Mouse (Mus musculus) embryonic fibroblast, embryonic 13.5 days (primary cell): ENCODE results near the gene Ddx42. TPM values are rescaled to one million over a fixed set of nuclear protein-coding genes. Genes with fewer than 3 reads are reported as not detected.
"Not testable (repeated sequence)": the region's sequence is repeated elsewhere in the genome, so short reads cannot be mapped to it uniquely, and the experiment has no call there.

Experiments
- H3K27ac ChIP-seq: 2 replicates; pipeline ENCODE4 v1.5.1; 2012; ENCODE audit warnings: low read length, control low read depth, inconsistent platforms; ENCODE audit not compliant: insufficient read depth
- H3K4me1 ChIP-seq: 2 replicates; pipeline ENCODE4 v1.6.1; 2011; ENCODE audit warnings: low read length; ENCODE audit not compliant: control insufficient read depth, insufficient read depth
- H3K4me3 ChIP-seq: 2 replicates; pipeline ENCODE4 v1.5.1; 2011; ENCODE audit warnings: mild to moderate bottlenecking, control low read depth, low read length; ENCODE audit not compliant: insufficient read depth
- CTCF ChIP-seq: IDR thresholded peaks from 2 replicates; pipeline ENCODE4 v1.5.1; 2011; ENCODE audit warnings: mild to moderate bottlenecking, control low read depth, low read length, moderate library complexity, borderline replicate concordance; ENCODE audit not compliant: insufficient read depth
- POLR2A ChIP-seq: IDR thresholded peaks from 2 replicates; pipeline ENCODE4 v1.6.1; 2011; ENCODE audit warnings: low read depth, mild to moderate bottlenecking, control low read depth, low read length, moderate library complexity
- polyA plus RNA-seq: library from polyadenylated mRNA; stranded (reverse); fragments of >200 nt; gene quantifications from 2 replicates; pipeline ENCODE4 v1.2.4, GENCODE M21; 2011; ENCODE audit warnings: low read depth; ENCODE audit not compliant: missing spikeins, insufficient read length

The Ddx42 gene
- polyA plus RNA-seq, 1 experiment = 58.3 TPM

DNA sequence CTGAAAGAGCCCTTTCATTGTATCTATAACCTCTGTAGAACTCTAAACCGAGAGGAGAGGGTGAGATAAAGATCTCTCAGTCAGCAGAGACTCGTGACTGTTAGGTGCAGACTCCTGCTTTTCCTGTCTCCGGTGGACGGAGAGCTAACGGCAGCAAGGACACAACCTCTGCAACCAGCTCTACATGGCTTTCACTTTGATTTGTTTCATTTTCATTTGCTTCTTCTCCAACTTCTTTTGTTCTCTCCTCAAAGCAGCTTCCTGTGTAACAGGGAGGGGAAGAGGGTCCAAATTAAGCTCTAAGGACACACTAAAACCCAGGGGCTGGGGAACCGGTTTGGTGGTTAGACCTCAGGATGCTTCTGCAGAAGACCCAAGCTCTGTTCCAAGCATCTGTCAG, 16.0 kb upstream of the Ddx42 start:
- H3K27ac ChIP-seq = no peak overlapping the region
- peaks cover 6% of the 10 kb centered on the region for H3K4me1 ChIP-seq
- TF ChIP-seq CTCF = no peak
- TF ChIP-seq POLR2A = no peak
- H3K4me3 ChIP-seq = no peak overlapping the region

DNA sequence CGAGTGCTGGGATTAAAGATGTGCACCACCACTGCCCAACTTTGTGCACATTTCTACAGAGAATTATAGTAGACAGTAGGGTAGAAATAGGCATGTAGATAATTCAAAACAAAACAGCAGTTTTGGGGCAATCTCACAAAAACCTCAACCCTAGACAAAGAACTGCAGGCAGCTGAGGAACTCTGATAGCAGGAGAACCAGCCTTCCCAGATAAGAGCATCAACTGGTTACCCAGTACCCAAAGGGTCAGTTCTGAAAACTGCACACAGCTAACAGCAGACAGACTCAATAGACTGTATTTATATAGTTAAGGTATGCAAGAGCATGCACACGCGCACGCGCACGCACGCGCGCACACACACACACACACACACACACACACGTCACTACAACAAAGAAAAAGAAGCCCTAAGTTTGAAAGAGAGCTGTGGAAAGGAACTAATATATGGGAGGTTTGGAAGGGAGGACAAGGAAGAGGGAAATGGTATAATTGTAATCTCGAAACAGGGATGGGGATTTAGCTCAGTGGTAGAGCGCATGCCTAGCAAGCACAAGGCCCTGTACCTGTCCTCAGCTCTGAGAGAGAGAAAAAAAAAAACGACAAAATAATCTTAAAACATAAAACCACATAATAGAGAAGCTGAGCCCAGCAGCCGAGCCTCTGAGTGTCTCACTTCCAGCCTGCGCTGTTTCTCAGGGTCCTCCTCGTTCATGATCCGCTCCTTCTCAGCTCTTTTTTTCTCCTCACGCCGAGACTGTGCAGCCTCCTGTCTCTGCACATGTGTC, 15.2 kb upstream of the Ddx42 start:
- H3K4me3 ChIP-seq = no peak overlapping the region
- 0 out of 2 replicates have a peak, but pooled peaks cover 1% of the 10 kb centered on the region for H3K4me1 ChIP-seq
- H3K27ac ChIP-seq = no peak overlapping the region
- TF ChIP-seq POLR2A (no peak), CTCF (no peak)

DNA sequence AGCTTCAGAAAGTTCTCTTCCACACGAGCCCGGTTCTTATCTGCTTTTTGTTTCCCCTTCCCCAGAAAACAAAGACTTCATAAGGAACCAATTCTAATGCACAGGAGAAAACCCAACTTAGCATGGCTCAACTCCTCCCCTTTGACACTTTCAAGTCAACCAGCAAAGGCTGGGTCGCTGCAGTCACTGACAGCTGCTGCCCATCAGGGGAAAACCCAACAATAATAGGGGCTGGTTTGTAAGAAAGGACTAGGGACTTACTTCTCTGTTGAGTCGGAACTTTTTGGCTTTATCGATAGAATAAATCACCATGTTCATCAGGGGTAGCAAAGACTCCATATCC, 14.6 kb upstream of the Ddx42 start, which contains the start of gene Strada:
Strada (minus strand) TSS at position 46 of the 343 bp plus-strand sequence.
- Histone ChIP-seq H3K4me1 (no peaks in the 10 kb centered on the region), H3K27ac (no peak within 1 kb of the TSS), H3K4me3 (no peak within 1 kb of the TSS)
- TF ChIP-seq POLR2A = no peak
- TF ChIP-seq CTCF = no peak

- Histone ChIP-seq H3K27ac (no peak overlapping the region), H3K4me3 (no peak overlapping the region), H3K4me1 (no peaks in the 10 kb centered on the region)
- TF ChIP-seq CTCF (no peak), POLR2A (no peak)
These were observed 4.0 kb upstream of the Ddx42 start for GRCm38 (mm10) chr11:106212771-106213170.

- Histone ChIP-seq H3K4me3 (peak overlapping the region; percentile 91), H3K4me1 (no peaks in the 10 kb centered on the region), H3K27ac (no peak overlapping the region)
- TF ChIP-seq POLR2A (no peak), CTCF (no peak)
These were observed 1.9 kb upstream of the Ddx42 start for GRCm38 (mm10) chr11:106214856-106215255.

DNA sequence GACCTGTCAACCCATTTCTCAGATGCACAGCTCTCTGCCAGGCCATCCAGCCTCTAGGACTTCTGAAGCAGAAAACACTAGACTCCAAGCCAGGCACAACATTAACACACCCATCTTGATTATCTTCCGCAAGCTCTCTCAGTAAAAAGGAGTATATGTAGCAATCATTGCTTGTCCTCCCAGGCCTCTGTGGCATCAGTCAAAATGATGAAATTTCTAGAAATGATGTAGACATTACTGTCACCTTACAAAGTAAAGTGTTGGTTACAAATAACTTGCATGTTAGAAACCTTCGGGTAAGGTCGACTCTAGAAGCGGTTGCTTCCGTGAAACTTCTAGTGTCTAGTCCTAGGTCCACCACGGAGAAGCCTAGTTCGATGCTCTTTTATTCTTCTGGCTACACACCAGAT, 1.3 kb upstream of the Ddx42 start:
- no peak for TF ChIP-seq POLR2A
- Histone ChIP-seq H3K27ac (peak overlapping the region; percentile 63; the same call in 1 of the 2 replicates), H3K4me3 (peak overlapping the region; percentile 91), H3K4me1 (no peaks in the 10 kb centered on the region)

GRCm38 (mm10) chr11:106215927-106216729, 598 bp upstream of the Ddx42 start, which contains the start of gene Ccdc47:
Ccdc47 (minus strand) TSS chr11:106216344.
- peak; percentile 95 for TF ChIP-seq POLR2A
- no peak for TF ChIP-seq CTCF

GRCm38 (mm10) chr11:106220603-106221002, 3.9 kb downstream of the Ddx42 start:
- Histone ChIP-seq H3K4me1 (no peaks in the 10 kb centered on the region), H3K27ac (no peak overlapping the region), H3K4me3 (no peak overlapping the region)
- TF ChIP-seq CTCF (no peak), POLR2A (no peak)

More at GRCm38 (mm10) chr11:106215927-106216729, 598 bp upstream of the Ddx42 start, which contains the start of gene Ccdc47:
- Histone ChIP-seq H3K4me1 (no peaks in the 10 kb centered on the region), H3K4me3 (peak within 1 kb of the TSS; percentile 91), H3K27ac (peak within 1 kb of the TSS; percentile 96)

GRCm38 (mm10) chr11:106233978-106234377, 17.3 kb downstream of the Ddx42 start:
- not testable (repeated sequence) for H3K4me3 ChIP-seq, H3K27ac ChIP-seq, H3K4me1 ChIP-seq

DNA sequence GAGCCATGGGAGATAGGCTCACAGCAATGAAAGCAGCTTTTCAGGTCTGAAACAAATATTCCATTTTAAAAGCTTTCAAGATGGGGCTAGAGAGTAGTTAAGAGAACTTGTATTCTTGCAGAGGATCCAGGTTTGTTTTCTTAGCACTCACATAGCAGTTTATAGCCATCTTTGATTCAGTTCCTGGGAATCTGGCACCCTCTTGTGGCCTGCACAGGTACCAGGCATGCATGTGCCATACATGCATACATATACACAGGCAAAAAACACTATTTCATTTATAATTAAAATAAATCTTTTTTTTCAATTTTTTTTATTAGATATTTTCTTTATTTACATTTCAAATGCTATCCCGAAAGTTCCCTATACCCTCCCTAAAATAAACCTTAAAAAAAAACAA, 30.1 kb downstream of the Ddx42 start:
- TF ChIP-seq CTCF = peak; percentile 42; the same call in 1 of the 2 replicates
- no peak for TF ChIP-seq POLR2A
- Histone ChIP-seq H3K27ac (no peak overlapping the region), H3K4me1 (no peaks in the 10 kb centered on the region), H3K4me3 (no peak overlapping the region)
